Comparison of ENCODE assay signal across 14 mouse cellular contexts in genomic region chr10:49780430-49780829, GRCm38 (mm10). TPM values are rescaled to one million over a fixed set of nuclear protein-coding genes. Genes with fewer than 3 reads are reported as not detected.
DNase-seq lines count a peak whose midpoint lies in the region; ATAC-seq lines count a peak whose summit lies in the region.
"Had no signal": no experiment of that assay in that cellular context is flagged by ENCODE, and none has a peak within 500 bp of the region (broad histone marks: within the 10 kb centered on the region; RNA-seq: fewer than 3 reads in every experiment).

No protein-coding gene starts in this region.

- no peak overlapping the region for H3K9ac ChIP-seq in hindbrain, embryonic 15.5 days
- 0 out of 2 replicates have a peak overlapping the region, but pooled peaks have one; percentile 20 for H3K9ac ChIP-seq in midbrain, embryonic 16.5 days (ENCODE audit: low read depth, low read length)
- H3K9ac ChIP-seq: embryonic facial prominence, embryonic 12.5 days; limb, embryonic 13.5 days; lung, embryonic 15.5 days had no signal

- no peak overlapping the region for H3K4me3 ChIP-seq in hindbrain, embryonic 15.5 days
- peak overlapping the region; percentile 9; the same call in 1 of the 2 replicates for H3K4me3 ChIP-seq in midbrain, embryonic 16.5 days (ENCODE audit: low read depth, low read length)
- H3K4me3 ChIP-seq: embryonic facial prominence, embryonic 12.5 days; gastrocnemius, adult 2 months; limb, embryonic 13.5 days; lung, embryonic 15.5 days had no signal

- H3K9me3 ChIP-seq in hindbrain, embryonic 15.5 days: no peaks in the 10 kb centered on the region
- H3K9me3 ChIP-seq in midbrain, embryonic 16.5 days (replicated peaks; ENCODE audit: control insufficient read depth, low read length, poor library complexity, severe bottlenecking): no peaks in the 10 kb centered on the region
- H3K9me3 ChIP-seq: embryonic facial prominence, embryonic 12.5 days; limb, embryonic 13.5 days; lung, embryonic 15.5 days had no signal

- DNase-seq in layer of hippocampus, adult 11-12 months (ENCODE audit: low spot score): peak; percentile 50
- DNase-seq in layer of hippocampus, adult 9-10 months (ENCODE audit: low spot score): no peak
- peak; percentile 47 for DNase-seq in cerebellum, adult 8-10 months
- DNase-seq in yolk sac, embryonic 10.5 days (ENCODE audit: low spot score): no peak
- DNase-seq in B cell, adult 2 months: no peak
- no peak for DNase-seq in kidney, adult 11 months
- DNase-seq: gastrocnemius, adult 2 months; kidney, postnatal 14 days had no signal

- H3K36me3 ChIP-seq in hindbrain, embryonic 15.5 days: no peaks in the 10 kb centered on the region
- H3K36me3 ChIP-seq in midbrain, embryonic 16.5 days (ENCODE audit: control insufficient read depth, insufficient read depth, low read length): no peaks in the 10 kb centered on the region
- H3K36me3 ChIP-seq: embryonic facial prominence, embryonic 12.5 days; limb, embryonic 13.5 days; lung, embryonic 15.5 days had no signal

- peaks cover 27% of the 10 kb centered on the region for H3K4me1 ChIP-seq in hindbrain, embryonic 15.5 days (replicated peaks)
- peaks cover 30% of the 10 kb centered on the region for H3K4me1 ChIP-seq in midbrain, embryonic 16.5 days (ENCODE audit: control insufficient read depth, insufficient read depth, low read length)
- H3K4me1 ChIP-seq: lung, embryonic 15.5 days had no signal

- peak overlapping the region; percentile 78 for H3K4me2 ChIP-seq in hindbrain, embryonic 15.5 days
- peak overlapping the region; percentile 84 for H3K4me2 ChIP-seq in midbrain, embryonic 16.5 days (ENCODE audit: low read length)
- H3K4me2 ChIP-seq: embryonic facial prominence, embryonic 12.5 days; limb, embryonic 13.5 days; lung, embryonic 15.5 days had no signal

- no peak for ATAC-seq in hindbrain, embryonic 15.5 days (ENCODE audit: low FRiP score, low read depth)
- ATAC-seq in midbrain, embryonic 16.5 days: no peak
- ATAC-seq: Patski had no signal

- 71% methylated on average over 2 of the region's 2 CpGs for WGBS in hindbrain, embryonic 15.5 days
- 70% methylated on average over 2 of the region's 2 CpGs for WGBS in midbrain, embryonic 16.5 days

- H3K27me3 ChIP-seq in hindbrain, embryonic 15.5 days: no peaks in the 10 kb centered on the region
- H3K27me3 ChIP-seq in midbrain, embryonic 16.5 days (ENCODE audit: control insufficient read depth, insufficient read depth, low read depth, low read length): no peaks in the 10 kb centered on the region

- no peak overlapping the region for H3K27ac ChIP-seq in hindbrain, embryonic 15.5 days (replicated peaks)
- no peak overlapping the region for H3K27ac ChIP-seq in midbrain, embryonic 16.5 days (ENCODE audit: low read length)
- H3K27ac ChIP-seq: embryonic facial prominence, embryonic 12.5 days; gastrocnemius, adult 2 months; limb, embryonic 13.5 days; lung, embryonic 15.5 days had no signal

RNA-seq across cellular contexts. Expression of gene Grik2, which starts 8.1 kb away (rescaled TPM):
- polyA plus RNA-seq in hindbrain, embryonic 15.5 days (2015; fragmentation: Nextera tagmentation; extraction: Ambion mirVana): 28.8 and 28.9 TPM in 2 replicates
- 35.4 and 37.9 TPM in 2 replicates for polyA plus RNA-seq in midbrain, embryonic 16.5 days (2015; fragmentation: Nextera tagmentation; extraction: Ambion mirVana)

Comparison
In these comparisons a context has a peak if more than half of its experiments do, and no peak if none do; other contexts are left out.
1. DNase-seq: peak in layer of hippocampus, adult 11-12 months (single experiment) and cerebellum, adult 8-10 months (single experiment); none in layer of hippocampus, adult 9-10 months (single experiment), yolk sac, embryonic 10.5 days (single experiment), B cell, adult 2 months (0 of 2) and kidney, adult 11 months (single experiment).